Mouse (Mus musculus): ENCODE measurements around the gene Proca1. TPM values are rescaled to one million over a fixed set of nuclear protein-coding genes. Genes with fewer than 3 reads are reported as not detected.
A peak's percentile ranks its signal among the peaks of the same experiment; 100 is the strongest.

The Proca1 gene
- polyA plus RNA-seq, 1 experiment: 0.11 TPM

- 88% methylated on average over 13 of the region's 13 CpGs for WGBS
- H3K27ac ChIP-seq (ENCODE audit: insufficient read depth, low read depth, low read length): no peak overlapping the region
- no peak for TF ChIP-seq CTCF (IDR thresholded peaks at IDR 0.05; ENCODE audit: extremely low read depth, insufficient read length, insufficient replicate concordance, low read depth, low read length)
- TF ChIP-seq POLR2A (IDR thresholded peaks at IDR 0.05; ENCODE audit: low read depth, low read length): no peak
- H3K4me1 ChIP-seq (ENCODE audit: control insufficient read depth, insufficient read depth, insufficient read length, low read length): no peaks in the 10 kb centered on the region; the same call in 1 of the 2 replicates
- H3K36me3 ChIP-seq (ENCODE audit: control insufficient read depth, insufficient read depth, low read length): peaks cover 40% of the 10 kb centered on the region
- H3K27me3 ChIP-seq (ENCODE audit: control insufficient read depth, insufficient read depth, low read length): no peaks in the 10 kb centered on the region
- no peak overlapping the region for H3K4me3 ChIP-seq (ENCODE audit: low read depth, low read length)
Observed at GRCm38 (mm10) chr11:78153778-78154177, 39.4 kb upstream of the Proca1 start.

- no peak overlapping the region for H3K27ac ChIP-seq (ENCODE audit: insufficient read depth, low read depth, low read length)
- no peaks in the 10 kb centered on the region; the same call in 1 of the 2 replicates for H3K4me1 ChIP-seq (ENCODE audit: control insufficient read depth, insufficient read depth, insufficient read length, low read length)
- peaks cover 49% of the 10 kb centered on the region for H3K36me3 ChIP-seq (ENCODE audit: control insufficient read depth, insufficient read depth, low read length)
- H3K4me3 ChIP-seq (ENCODE audit: low read depth, low read length): no peak overlapping the region
- WGBS: 91% methylated on average over 5 of the region's 5 CpGs
- TF ChIP-seq POLR2A (IDR thresholded peaks at IDR 0.05; ENCODE audit: low read depth, low read length) (no peak), CTCF (IDR thresholded peaks at IDR 0.05; ENCODE audit: extremely low read depth, insufficient read length, insufficient replicate concordance, low read depth, low read length) (no peak)
- H3K27me3 ChIP-seq (ENCODE audit: control insufficient read depth, insufficient read depth, low read length): no peaks in the 10 kb centered on the region
Observed at GRCm38 (mm10) chr11:78155674-78156073, 37.5 kb upstream of the Proca1 start.

GRCm38 (mm10) chr11:78156156-78156699, 37.0 kb upstream of the Proca1 start:
- no peaks in the 10 kb centered on the region for H3K27me3 ChIP-seq (ENCODE audit: control insufficient read depth, insufficient read depth, low read length)
- H3K27ac ChIP-seq (ENCODE audit: insufficient read depth, low read depth, low read length): no peak overlapping the region
- peaks cover 51% of the 10 kb centered on the region for H3K36me3 ChIP-seq (ENCODE audit: control insufficient read depth, insufficient read depth, low read length)
- no peak for TF ChIP-seq POLR2A (IDR thresholded peaks at IDR 0.05; ENCODE audit: low read depth, low read length)
- TF ChIP-seq CTCF (IDR thresholded peaks at IDR 0.05; ENCODE audit: extremely low read depth, insufficient read length, insufficient replicate concordance, low read depth, low read length): no peak
- no peak overlapping the region for H3K4me3 ChIP-seq (ENCODE audit: low read depth, low read length)
- no peaks in the 10 kb centered on the region; the same call in 1 of the 2 replicates for H3K4me1 ChIP-seq (ENCODE audit: control insufficient read depth, insufficient read depth, insufficient read length, low read length)
- 84% methylated on average over 6 of the region's 6 CpGs for WGBS

GRCm38 (mm10) chr11:78159096-78159495, 34.1 kb upstream of the Proca1 start:
- 18% methylated on average over 2 of the region's 2 CpGs for WGBS
- Histone ChIP-seq H3K36me3 (ENCODE audit: control insufficient read depth, insufficient read depth, low read length) (peaks cover 47% of the 10 kb centered on the region), H3K4me1 (ENCODE audit: control insufficient read depth, insufficient read depth, insufficient read length, low read length) (peaks cover 21% of the 10 kb centered on the region), H3K27me3 (ENCODE audit: control insufficient read depth, insufficient read depth, low read length) (no peaks in the 10 kb centered on the region), H3K4me3 (ENCODE audit: low read depth, low read length) (no peak overlapping the region), H3K27ac (ENCODE audit: insufficient read depth, low read depth, low read length) (no peak overlapping the region)
- no peak for TF ChIP-seq POLR2A (IDR thresholded peaks at IDR 0.05; ENCODE audit: low read depth, low read length)
- TF ChIP-seq CTCF (IDR thresholded peaks at IDR 0.05; ENCODE audit: extremely low read depth, insufficient read length, insufficient replicate concordance, low read depth, low read length): peak; percentile 98; the same call in 1 of the 2 replicates

- WGBS: 77% methylated on average over 7 of the region's 7 CpGs
- Histone ChIP-seq H3K4me3 (ENCODE audit: low read depth, low read length) (no peak overlapping the region), H3K36me3 (ENCODE audit: control insufficient read depth, insufficient read depth, low read length) (peaks cover 44% of the 10 kb centered on the region), H3K4me1 (ENCODE audit: control insufficient read depth, insufficient read depth, insufficient read length, low read length) (peaks cover 25% of the 10 kb centered on the region), H3K27me3 (ENCODE audit: control insufficient read depth, insufficient read depth, low read length) (no peaks in the 10 kb centered on the region), H3K27ac (ENCODE audit: insufficient read depth, low read depth, low read length) (no peak overlapping the region)
- TF ChIP-seq POLR2A (IDR thresholded peaks at IDR 0.05; ENCODE audit: low read depth, low read length) (no peak), CTCF (IDR thresholded peaks at IDR 0.05; ENCODE audit: extremely low read depth, insufficient read length, insufficient replicate concordance, low read depth, low read length) (no peak)
Observed at GRCm38 (mm10) chr11:78159557-78159956, 33.6 kb upstream of the Proca1 start.

GRCm38 (mm10) chr11:78160171-78160570, 33.0 kb upstream of the Proca1 start:
- Histone ChIP-seq H3K4me1 (ENCODE audit: control insufficient read depth, insufficient read depth, insufficient read length, low read length) (peaks cover 25% of the 10 kb centered on the region), H3K4me3 (ENCODE audit: low read depth, low read length) (no peak overlapping the region), H3K27ac (ENCODE audit: insufficient read depth, low read depth, low read length) (no peak overlapping the region), H3K36me3 (ENCODE audit: control insufficient read depth, insufficient read depth, low read length) (peaks cover 41% of the 10 kb centered on the region), H3K27me3 (ENCODE audit: control insufficient read depth, insufficient read depth, low read length) (no peaks in the 10 kb centered on the region)
- WGBS: 84% methylated on average over 18 of the region's 18 CpGs
- TF ChIP-seq CTCF (IDR thresholded peaks at IDR 0.05; ENCODE audit: extremely low read depth, insufficient read length, insufficient replicate concordance, low read depth, low read length) (no peak), POLR2A (IDR thresholded peaks at IDR 0.05; ENCODE audit: low read depth, low read length) (no peak)

GRCm38 (mm10) chr11:78160675-78161074, 32.5 kb upstream of the Proca1 start:
- WGBS: 85% methylated on average over 3 of the region's 3 CpGs
- H3K27ac ChIP-seq (ENCODE audit: insufficient read depth, low read depth, low read length): no peak overlapping the region
- no peaks in the 10 kb centered on the region for H3K27me3 ChIP-seq (ENCODE audit: control insufficient read depth, insufficient read depth, low read length)
- peaks cover 41% of the 10 kb centered on the region for H3K36me3 ChIP-seq (ENCODE audit: control insufficient read depth, insufficient read depth, low read length)
- H3K4me1 ChIP-seq (ENCODE audit: control insufficient read depth, insufficient read depth, insufficient read length, low read length): peaks cover 25% of the 10 kb centered on the region
- no peak for TF ChIP-seq POLR2A (IDR thresholded peaks at IDR 0.05; ENCODE audit: low read depth, low read length)
- no peak for TF ChIP-seq CTCF (IDR thresholded peaks at IDR 0.05; ENCODE audit: extremely low read depth, insufficient read length, insufficient replicate concordance, low read depth, low read length)
- H3K4me3 ChIP-seq (ENCODE audit: low read depth, low read length): no peak overlapping the region

All from small intestine, adult 2 months (tissue).